Mouse (Mus musculus): ENCODE measurements at regions not wholly inside any gene's neighbourhood (a gene's known extent, or its start where the extent isn't known, plus 50 kb on each side); places are given as distances from the start of the nearest gene placed in this dataset.

- DNase-seq (ENCODE audit: low read depth, low spot score): no peak
These were observed 986.8 kb downstream of the Robo2 start for GRCm38 (mm10) chr16:73424851-73425250.

GRCm38 (mm10) chr16:73424311-73424710 lies 987.3 kb downstream of the Robo2 start:
- no peak for DNase-seq (ENCODE audit: low read depth, low spot score)

GRCm38 (mm10) chr16:73404509-73404908 lies 1007.1 kb downstream of the Robo2 start:
- DNase-seq (ENCODE audit: low read depth, low spot score): no peak

- DNase-seq (ENCODE audit: low read depth, low spot score): no peak
These were observed 1007.5 kb downstream of the Robo2 start for GRCm38 (mm10) chr16:73404099-73404498.

- no peak for DNase-seq (ENCODE audit: low read depth, low spot score)
These were observed 1032.6 kb downstream of the Robo2 start for GRCm38 (mm10) chr16:73379056-73379455.

- DNase-seq (ENCODE audit: low read depth, low spot score): no peak
These were observed 1036.9 kb downstream of the Robo2 start for GRCm38 (mm10) chr16:73374608-73375165.

- DNase-seq (ENCODE audit: low read depth, low spot score): no peak
These were observed 1042.9 kb downstream of the Robo2 start for GRCm38 (mm10) chr16:73368607-73369233.

GRCm38 (mm10) chr16:73367926-73368325 lies 1043.7 kb downstream of the Robo2 start:
- no peak for DNase-seq (ENCODE audit: low read depth, low spot score)

- no peak for DNase-seq (ENCODE audit: low read depth, low spot score)
These were observed 1044.3 kb downstream of the Robo2 start for GRCm38 (mm10) chr16:73367226-73367840.

GRCm38 (mm10) chr16:73350698-73351097 lies 1042.6 kb downstream of the Robo1 start:
- no peak for DNase-seq (ENCODE audit: low read depth, low spot score)

GRCm38 (mm10) chr16:73343941-73344340 lies 1035.8 kb downstream of the Robo1 start:
- DNase-seq (ENCODE audit: low read depth, low spot score): no peak

GRCm38 (mm10) chr16:73343531-73343930 lies 1035.4 kb downstream of the Robo1 start:
- no peak for DNase-seq (ENCODE audit: low read depth, low spot score)

- DNase-seq (ENCODE audit: low read depth, low spot score): no peak
These were observed 1009.5 kb downstream of the Robo1 start for GRCm38 (mm10) chr16:73317644-73318043.

GRCm38 (mm10) chr16:73310096-73310495 lies 1002.0 kb downstream of the Robo1 start:
- DNase-seq (ENCODE audit: low read depth, low spot score): no peak

- no peak for DNase-seq (ENCODE audit: low read depth, low spot score)
These were observed 971.8 kb downstream of the Robo1 start for GRCm38 (mm10) chr16:73279951-73280350.

GRCm38 (mm10) chr16:73259691-73260090 lies 951.6 kb downstream of the Robo1 start:
- DNase-seq (ENCODE audit: low read depth, low spot score): no peak

GRCm38 (mm10) chr16:73259283-73259682 lies 951.2 kb downstream of the Robo1 start:
- DNase-seq (ENCODE audit: low read depth, low spot score): no peak

GRCm38 (mm10) chr16:73245073-73245590 lies 937.0 kb downstream of the Robo1 start:
- no peak for DNase-seq (ENCODE audit: low read depth, low spot score)

- DNase-seq (ENCODE audit: low read depth, low spot score): no peak
These were observed 922.5 kb downstream of the Robo1 start for GRCm38 (mm10) chr16:73230599-73230998.

- no peak for DNase-seq (ENCODE audit: low read depth, low spot score)
These were observed 909.4 kb downstream of the Robo1 start for GRCm38 (mm10) chr16:73217555-73217954.

GRCm38 (mm10) chr16:73203542-73203941 lies 895.4 kb downstream of the Robo1 start:
- DNase-seq (ENCODE audit: low read depth, low spot score): no peak

- no peak for DNase-seq (ENCODE audit: low read depth, low spot score)
These were observed 892.9 kb downstream of the Robo1 start for GRCm38 (mm10) chr16:73200991-73201390.

- no peak for DNase-seq (ENCODE audit: low read depth, low spot score)
These were observed 874.7 kb downstream of the Robo1 start for GRCm38 (mm10) chr16:73182776-73183175.

Measured in 3T3-L1 (cell line).